Mouse (Mus musculus): ENCODE data around the gene Mvb12a. TPM values are rescaled to one million over a fixed set of nuclear protein-coding genes. Genes with fewer than 3 reads are reported as not detected.

Gene Mvb12a
- polyA plus RNA-seq, 1 experiment from 2014 or later, result 98.3 TPM

DNA sequence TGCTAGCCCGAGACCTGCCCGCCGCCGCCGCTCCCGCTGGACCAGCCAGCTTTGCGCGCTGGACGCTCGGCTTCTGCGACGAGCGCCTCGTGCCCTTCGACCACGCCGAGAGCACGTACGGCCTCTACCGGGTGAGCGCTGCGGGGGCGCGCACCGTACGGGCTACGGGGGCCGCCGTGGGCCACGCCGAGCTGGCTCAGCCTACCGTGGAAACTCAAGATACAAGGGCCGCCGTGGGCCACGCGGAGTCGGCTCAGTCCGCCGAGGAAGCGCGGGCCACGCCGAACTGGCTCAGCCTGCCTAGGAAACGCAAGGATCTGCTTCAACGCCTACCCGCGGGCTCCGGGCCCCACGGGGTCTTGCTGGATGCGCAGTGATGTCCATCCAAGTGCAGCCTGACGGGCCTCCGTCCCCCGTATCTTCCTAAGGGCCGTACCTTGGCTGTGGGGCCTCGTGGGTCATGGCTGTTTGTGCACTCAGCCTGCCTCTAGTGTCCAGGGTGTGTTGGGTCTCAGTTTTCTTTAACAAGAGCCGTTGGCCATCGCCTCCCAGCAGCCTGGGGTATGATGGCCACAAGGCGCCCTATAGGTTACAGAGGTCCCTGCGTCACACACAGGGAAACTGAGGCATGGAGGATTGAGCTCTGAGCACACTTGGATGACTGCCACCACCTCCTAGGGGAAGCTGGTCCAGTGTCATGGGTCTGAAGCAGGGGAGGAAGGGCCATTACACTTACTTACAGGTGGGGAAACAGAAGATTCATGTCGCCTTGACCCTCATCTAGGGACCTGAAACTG lies 49.9 kb downstream of the Mvb12a start:
- DNase-seq (ENCODE audit: low spot score), result peak; percentile 69

DNA sequence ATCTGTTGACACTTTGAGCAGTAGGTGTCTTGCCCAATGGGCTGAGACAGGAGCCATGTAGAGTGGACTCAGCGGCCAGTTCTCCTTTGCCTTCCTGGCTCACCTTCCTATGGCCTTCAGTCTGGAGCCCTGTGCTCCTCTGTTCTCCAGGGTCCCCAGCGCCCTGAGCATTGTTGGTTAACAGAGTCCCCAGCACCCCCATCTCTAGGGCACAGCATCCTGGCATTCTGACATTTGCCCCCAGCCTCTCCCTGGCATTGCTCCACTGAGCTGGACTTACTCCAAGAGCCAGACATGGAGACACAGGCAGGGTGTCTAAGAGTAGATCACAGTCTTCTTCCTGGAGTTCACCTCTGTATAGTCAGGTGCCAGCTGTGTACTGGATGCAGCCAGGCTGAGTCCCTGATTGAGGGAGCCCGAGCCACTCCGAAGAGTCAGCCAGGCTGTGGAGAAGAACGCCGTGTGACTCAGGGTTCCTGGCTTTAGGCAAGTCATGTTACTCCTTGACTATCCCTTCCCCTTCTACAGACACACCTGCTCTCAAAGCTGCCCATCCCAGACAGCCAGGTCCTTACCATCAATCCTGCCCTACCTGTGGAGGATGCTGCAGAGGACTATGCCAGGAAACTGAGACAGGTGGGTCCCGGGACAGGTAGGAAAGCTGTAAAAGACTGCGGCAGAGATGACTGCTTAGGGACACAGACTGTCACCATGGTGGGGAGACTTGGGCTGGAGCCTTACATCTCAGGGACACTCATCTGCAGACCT lies 51.0 kb downstream of the Mvb12a start:
- no peak for DNase-seq (ENCODE audit: low spot score)

DNA sequence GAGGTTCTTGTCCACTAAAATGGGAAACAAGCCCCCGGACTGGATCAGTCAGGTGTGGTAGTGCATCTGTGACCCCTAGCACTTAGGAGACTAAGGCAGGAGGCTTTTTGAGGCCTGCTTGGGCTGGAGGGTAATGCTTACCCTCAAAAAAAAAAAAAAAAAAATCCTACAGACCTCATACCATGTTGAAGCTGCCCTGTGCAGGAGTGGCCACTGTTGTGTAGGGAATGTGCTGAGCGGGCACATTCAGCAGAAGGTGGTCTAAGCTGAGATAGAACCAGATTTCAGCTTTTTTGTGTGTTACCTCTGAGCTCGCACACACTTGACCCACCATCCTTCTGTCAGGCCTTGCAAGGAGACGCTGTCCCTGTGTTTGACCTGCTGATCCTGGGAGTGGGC lies 51.6 kb downstream of the Mvb12a start:
- no peak for DNase-seq (ENCODE audit: low spot score)

DNA sequence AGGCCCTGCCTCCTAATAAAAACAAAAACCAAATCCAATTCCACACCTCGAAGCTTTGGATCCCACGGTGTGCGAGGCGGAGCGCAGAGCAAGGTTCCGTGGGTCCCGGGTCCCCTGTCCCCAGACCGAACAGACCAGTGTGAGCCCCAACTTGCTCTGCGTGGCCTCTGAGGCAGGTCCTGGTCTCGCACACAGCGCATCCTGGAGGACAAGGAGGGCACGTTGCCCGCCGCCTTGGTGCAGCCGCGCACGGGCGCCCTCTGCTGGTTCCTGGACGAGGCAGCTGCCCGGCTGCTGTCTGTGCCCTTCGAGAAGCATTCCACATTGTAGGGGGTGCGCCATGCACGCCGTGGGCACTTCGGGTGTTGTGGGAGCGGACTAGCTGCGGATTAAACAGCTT lies 53.1 kb downstream of the Mvb12a start:
- peak; percentile 88 for DNase-seq (ENCODE audit: low spot score)

DNA sequence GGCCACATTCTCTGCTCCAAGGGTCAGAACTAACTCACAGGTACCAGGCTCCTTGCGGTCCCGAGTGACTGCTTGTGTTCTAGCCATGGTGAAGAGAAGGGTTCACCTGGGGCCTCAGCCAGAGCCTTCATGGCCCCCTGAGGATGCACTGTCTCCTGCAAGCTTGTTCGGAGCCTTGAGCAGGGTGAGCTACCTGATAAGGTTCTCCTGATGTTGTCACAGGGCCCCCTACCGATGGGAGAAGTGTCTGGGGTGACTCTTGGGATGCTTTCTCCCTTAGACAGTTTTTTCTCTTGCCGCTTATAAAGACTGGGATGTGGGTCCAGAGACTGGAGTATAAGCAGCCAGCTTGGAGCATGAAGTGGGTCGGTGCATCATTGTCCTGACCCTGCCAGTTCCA lies 53.7 kb downstream of the Mvb12a start:
- no peak for DNase-seq (ENCODE audit: low spot score)

DNA sequence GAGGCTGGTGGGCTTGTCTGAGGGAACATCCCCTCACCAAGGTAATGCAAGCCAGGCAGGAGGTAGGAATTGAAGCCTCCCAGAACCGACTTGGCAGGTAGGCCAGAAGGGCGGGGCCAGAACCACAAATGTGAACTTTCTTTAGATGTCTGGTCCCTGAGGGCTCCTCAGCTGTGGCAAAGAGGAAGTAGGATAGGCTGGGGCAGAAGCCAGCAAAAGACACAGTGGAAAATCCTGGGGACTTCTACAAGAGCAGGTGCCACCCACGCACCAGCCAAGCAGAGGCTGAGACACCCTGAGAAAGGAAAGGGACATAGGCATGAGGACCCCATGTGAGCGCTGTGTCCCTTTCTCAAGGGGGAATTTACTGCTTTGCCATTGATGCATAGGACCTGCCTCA lies 54.1 kb downstream of the Mvb12a start:
- DNase-seq (ENCODE audit: low spot score), result no peak

DNA sequence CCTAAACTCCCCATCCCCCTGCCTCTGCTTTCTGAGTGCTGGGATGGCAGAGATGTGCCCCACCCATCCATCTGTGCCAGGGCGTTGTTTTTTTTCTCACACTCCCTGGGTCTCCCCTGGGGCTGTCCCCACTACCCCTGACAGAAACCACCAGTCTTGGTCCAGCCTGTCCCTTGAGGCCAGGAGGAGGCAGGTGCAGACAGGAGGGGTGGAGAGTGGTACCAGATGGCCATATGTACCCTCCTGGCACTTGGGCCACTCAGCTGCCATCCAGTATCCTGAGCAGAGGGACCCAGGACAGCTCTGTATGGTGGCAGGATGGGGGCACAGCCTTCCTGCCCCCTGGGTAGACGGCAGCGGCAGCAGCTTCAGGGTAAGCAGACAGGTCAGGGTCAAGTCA lies 54.7 kb downstream of the Mvb12a start, which contains the start of gene Fam129c:
TSS of gene Fam129c (plus strand) at position 198 of the 400 bp plus-strand sequence.
- DNase-seq (ENCODE audit: low spot score), result no peak

Other genes with a start within 250 kb of the Mvb12a start
- gene Use1, start 176.1 kb upstream of the Mvb12a start, polyA plus RNA-seq (2015; fragmentation: Nextera tagmentation; extraction: Ambion mirVana), result 143 and 152 TPM in 2 replicates
- gene Ocel1, start 171.6 kb upstream of the Mvb12a start, polyA plus RNA-seq (2015; fragmentation: Nextera tagmentation; extraction: Ambion mirVana), result 17.4 and 19.2 TPM in 2 replicates
- gene Nr2f6, start 161.0 kb upstream of the Mvb12a start, polyA plus RNA-seq (2015; fragmentation: Nextera tagmentation; extraction: Ambion mirVana), result 17.7 and 18.4 TPM in 2 replicates
- 4.7 and 5.1 TPM in 2 replicates for gene Ushbp1, start 147.1 kb upstream of the Mvb12a start, polyA plus RNA-seq (2015; fragmentation: Nextera tagmentation; extraction: Ambion mirVana)
- 83.2 and 87.4 TPM in 2 replicates for gene Babam1, start 146.1 kb upstream of the Mvb12a start, polyA plus RNA-seq (2015; fragmentation: Nextera tagmentation; extraction: Ambion mirVana)
- 15.3 and 25.1 TPM in 2 replicates for gene Ankle1, start 136.9 kb upstream of the Mvb12a start, polyA plus RNA-seq (2015; fragmentation: Nextera tagmentation; extraction: Ambion mirVana)
- gene Abhd8, start 79.3 kb upstream of the Mvb12a start, polyA plus RNA-seq (2015; fragmentation: Nextera tagmentation; extraction: Ambion mirVana), result 190 and 219 TPM in 2 replicates
- gene Mrpl34, start 78.0 kb upstream of the Mvb12a start, polyA plus RNA-seq (2015; fragmentation: Nextera tagmentation; extraction: Ambion mirVana), result 221 TPM in 2 replicates
- gene Dda1, start 73.7 kb upstream of the Mvb12a start, polyA plus RNA-seq (2015; fragmentation: Nextera tagmentation; extraction: Ambion mirVana), result 154 and 157 TPM in 2 replicates
- gene Ano8, start 57.0 kb upstream of the Mvb12a start, polyA plus RNA-seq (2015; fragmentation: Nextera tagmentation; extraction: Ambion mirVana), result 0.68 and 1.4 TPM in 2 replicates
- gene Gtpbp3, start 54.8 kb upstream of the Mvb12a start, polyA plus RNA-seq (2015; fragmentation: Nextera tagmentation; extraction: Ambion mirVana), result 17.8 TPM in 2 replicates
- 27.5 and 31.6 TPM in 2 replicates for gene Plvap, start 31.2 kb upstream of the Mvb12a start, polyA plus RNA-seq (2015; fragmentation: Nextera tagmentation; extraction: Ambion mirVana)
- 0.08 and 0.15 TPM in 2 replicates for gene Ccdc194, start 17.2 kb upstream of the Mvb12a start, polyA plus RNA-seq (2015; fragmentation: Nextera tagmentation; extraction: Ambion mirVana)
- 158 TPM in 2 replicates for gene Bst2, start 5.5 kb upstream of the Mvb12a start, polyA plus RNA-seq (2015; fragmentation: Nextera tagmentation; extraction: Ambion mirVana)
- gene Tmem221, start 15.9 kb downstream of the Mvb12a start, polyA plus RNA-seq (2015; fragmentation: Nextera tagmentation; extraction: Ambion mirVana), result 13.0 and 13.1 TPM in 2 replicates
- gene Nxnl1, start 23.7 kb downstream of the Mvb12a start, polyA plus RNA-seq (2015; fragmentation: Nextera tagmentation; extraction: Ambion mirVana), result 1.1 and 1.3 TPM in 2 replicates
- 32.4 and 33.8 TPM in 2 replicates for gene Slc27a1, start 26.0 kb downstream of the Mvb12a start, polyA plus RNA-seq (2015; fragmentation: Nextera tagmentation; extraction: Ambion mirVana)
- 340 and 346 TPM in 2 replicates for gene Pgls, start 49.3 kb downstream of the Mvb12a start, polyA plus RNA-seq (2015; fragmentation: Nextera tagmentation; extraction: Ambion mirVana)
- gene Fam129c, start 54.7 kb downstream of the Mvb12a start, polyA plus RNA-seq (2015; fragmentation: Nextera tagmentation; extraction: Ambion mirVana), result 9.4 and 11.2 TPM in 2 replicates
- 37.9 and 38.9 TPM in 2 replicates for gene Colgalt1, start 68.1 kb downstream of the Mvb12a start, polyA plus RNA-seq (2015; fragmentation: Nextera tagmentation; extraction: Ambion mirVana)
- gene Unc13a, start 128.8 kb downstream of the Mvb12a start, polyA plus RNA-seq (2015; fragmentation: Nextera tagmentation; extraction: Ambion mirVana), result 0.58 and 0.68 TPM in 2 replicates
- gene Jak3, start 133.4 kb downstream of the Mvb12a start, polyA plus RNA-seq (2015; fragmentation: Nextera tagmentation; extraction: Ambion mirVana), result 17.0 and 20.3 TPM in 2 replicates
- gene Insl3, start 146.3 kb downstream of the Mvb12a start, polyA plus RNA-seq (2015; fragmentation: Nextera tagmentation; extraction: Ambion mirVana), result 3.7 and 6.7 TPM in 2 replicates
- 2.1 and 2.7 TPM in 2 replicates for gene B3gnt3, start 158.9 kb downstream of the Mvb12a start, polyA plus RNA-seq (2015; fragmentation: Nextera tagmentation; extraction: Ambion mirVana)
- gene Fcho1, start 182.8 kb downstream of the Mvb12a start, polyA plus RNA-seq (2015; fragmentation: Nextera tagmentation; extraction: Ambion mirVana), result 123 and 127 TPM in 2 replicates